Mouse (Mus musculus) olfactory bulb, adult 2 months (tissue): ENCODE measurements around the gene Robo2.

Experiments
- CTCF ChIP-seq: fragments of 200-500 bp; IDR thresholded peaks from 2 replicates; pipeline ENCODE4 v1.5.1; 2012; ENCODE audit warnings: low read depth, mild to moderate bottlenecking, low read length, moderate library complexity; ENCODE audit not compliant: insufficient read depth
- POLR2A ChIP-seq: fragments of 200-500 bp; IDR thresholded peaks from 2 replicates; pipeline ENCODE4 v1.6.1; 2012; ENCODE audit warnings: mild to moderate bottlenecking, low read depth, low read length, moderate library complexity; ENCODE audit not compliant: insufficient read depth

DNA sequence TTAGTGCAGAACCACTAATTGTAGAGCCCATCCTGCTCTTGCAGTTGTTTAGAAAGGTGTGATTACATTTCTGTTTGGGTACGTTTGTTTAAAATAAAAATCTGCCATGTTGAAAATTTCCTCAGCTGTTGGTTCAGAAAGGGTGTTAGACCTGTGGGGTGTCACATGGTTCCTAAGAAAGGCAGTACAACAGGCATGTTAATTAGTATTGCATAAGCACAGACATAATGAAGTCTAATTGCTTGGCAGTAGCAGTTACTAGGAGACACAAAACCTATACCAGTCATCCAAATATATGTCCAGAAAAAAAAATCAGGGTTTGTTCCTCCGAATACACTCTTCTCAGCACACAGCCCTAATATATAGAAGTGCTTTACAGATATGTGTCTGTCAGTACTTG, 220.0 kb downstream of the Robo2 start:
- TF ChIP-seq CTCF (no peak), POLR2A (no peak)
